Mouse (Mus musculus): ENCODE results near the gene Nkd1. TPM values are rescaled to one million over a fixed set of nuclear protein-coding genes. Genes with fewer than 3 reads are reported as not detected.

Nkd1 gene
- total RNA-seq, 2 experiments from 2014 or later, result 8.8 to 10.1 TPM

DNA sequence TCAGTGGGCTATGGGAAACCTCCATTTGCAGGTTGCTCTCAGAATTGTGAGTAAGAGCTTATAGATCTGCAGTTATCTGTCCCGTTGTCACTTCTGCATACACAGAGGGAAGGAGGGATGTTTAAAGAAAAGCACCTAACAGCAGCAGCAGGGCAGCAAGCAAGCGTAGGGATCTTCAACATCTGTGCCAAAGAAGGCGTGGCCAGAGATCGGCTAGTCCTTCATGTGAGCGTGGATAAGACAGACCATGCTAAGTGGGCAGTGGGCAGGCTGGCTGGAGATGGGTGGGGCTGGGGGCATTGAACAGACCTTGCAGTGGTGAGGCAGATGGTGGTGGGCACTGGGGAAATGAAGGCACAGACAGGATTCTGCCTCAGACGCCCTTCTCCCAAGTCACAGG lies 69.1 kb downstream of the Nkd1 start:
- Histone ChIP-seq H3K4me3 (no peak overlapping the region), H3K27ac (no peak overlapping the region)
- DNase-seq (ENCODE audit: low spot score in 2 of 2), result no peak
- no peak for TF ChIP-seq CTCF (conservative IDR thresholded peaks at IDR 0.05)

DNA sequence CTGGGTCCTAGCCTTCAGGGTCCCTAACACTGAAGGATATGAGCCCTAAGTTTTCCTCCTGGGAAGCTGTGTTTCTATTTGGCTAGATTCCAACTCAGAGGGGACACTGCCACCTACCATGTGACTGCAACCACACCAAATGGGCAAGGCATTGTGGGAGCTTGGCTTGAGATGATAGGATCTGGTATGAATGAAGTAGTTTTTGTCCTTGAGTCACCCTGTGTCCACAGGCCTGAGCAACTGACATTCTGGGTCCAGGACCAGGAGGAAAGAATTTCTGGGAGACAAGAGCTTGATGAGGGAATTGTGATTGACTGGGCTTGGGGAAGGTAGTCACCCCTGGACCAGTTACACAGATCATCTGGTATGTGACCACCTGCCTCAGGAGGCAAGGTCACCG lies 72.8 kb downstream of the Nkd1 start:
- Histone ChIP-seq H3K4me3 (no peak overlapping the region), H3K27ac (no peak overlapping the region)
- no peak for TF ChIP-seq CTCF (conservative IDR thresholded peaks at IDR 0.05)
- no peak for DNase-seq (ENCODE audit: low spot score in 2 of 2)

DNA sequence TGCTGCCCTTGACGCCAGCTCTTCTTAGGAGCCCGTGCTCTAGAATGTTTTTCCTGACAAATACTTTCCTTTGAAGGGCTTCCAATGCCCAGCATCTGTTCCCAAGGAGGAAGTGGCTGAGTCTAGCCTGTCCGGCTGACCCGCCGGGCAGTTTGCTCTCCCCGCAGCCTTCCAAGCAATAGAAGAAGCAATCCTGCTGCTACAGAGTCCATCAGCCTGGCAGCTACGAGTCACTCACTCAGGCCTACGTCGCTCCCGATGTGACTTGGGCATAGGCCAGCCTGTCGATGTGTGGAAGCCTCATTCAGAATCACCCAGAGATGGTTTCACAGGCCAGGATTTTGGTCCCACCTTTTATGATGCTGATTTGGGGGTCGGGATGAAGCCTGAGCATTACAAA lies 74.9 kb downstream of the Nkd1 start:
- H3K27ac ChIP-seq, result no peak overlapping the region
- TF ChIP-seq CTCF (conservative IDR thresholded peaks at IDR 0.05), result no peak
- no peak overlapping the region for H3K4me3 ChIP-seq
- DNase-seq (ENCODE audit: low spot score in 2 of 2), result no peak

DNA sequence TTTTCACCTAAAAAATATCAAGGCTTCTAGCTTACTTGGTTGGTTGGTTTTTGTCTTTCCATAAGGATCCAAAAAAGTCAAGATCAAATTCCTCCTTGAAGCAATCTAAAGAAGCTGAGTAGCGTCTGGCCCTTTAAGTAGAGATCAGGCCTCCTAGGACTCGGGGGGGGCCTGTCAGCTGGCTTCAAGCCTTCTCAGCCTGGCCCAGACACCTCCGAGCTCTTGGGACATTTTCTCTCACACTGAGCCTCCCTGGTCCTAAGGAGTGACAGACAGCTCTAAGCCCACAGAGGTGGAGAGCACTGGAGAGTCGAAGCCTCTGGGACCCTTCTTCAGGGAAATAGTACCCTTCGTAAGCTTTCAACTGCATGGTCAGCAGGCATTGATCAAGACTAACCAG lies 77.4 kb downstream of the Nkd1 start:
- Histone ChIP-seq H3K4me3 (no peak overlapping the region), H3K27ac (no peak overlapping the region)
- no peak for DNase-seq (ENCODE audit: low spot score in 2 of 2)
- no peak for TF ChIP-seq CTCF (conservative IDR thresholded peaks at IDR 0.05)

DNA sequence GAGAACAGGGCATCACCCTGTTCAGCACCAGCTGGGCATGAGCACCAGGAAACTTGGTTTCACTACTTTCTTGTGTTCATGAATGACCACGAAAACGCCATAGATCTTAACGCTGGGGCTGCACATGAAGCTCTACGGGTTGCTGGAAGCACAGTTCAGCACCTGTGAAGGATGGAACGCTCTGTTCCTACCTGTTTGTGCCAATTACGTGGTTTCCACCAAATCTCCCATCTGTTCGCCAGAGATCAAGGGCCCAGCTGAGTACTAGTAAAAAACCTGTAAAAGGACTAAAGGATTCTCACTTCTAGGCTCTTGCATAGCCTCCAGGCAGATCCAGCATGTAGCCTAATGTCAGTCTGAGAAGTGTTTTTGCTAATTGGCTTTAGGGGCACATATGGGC lies 78.3 kb downstream of the Nkd1 start:
- Histone ChIP-seq H3K27ac (no peak overlapping the region), H3K4me3 (no peak overlapping the region)
- no peak for DNase-seq (ENCODE audit: low spot score in 2 of 2)
- TF ChIP-seq CTCF (conservative IDR thresholded peaks at IDR 0.05), result no peak

DNA sequence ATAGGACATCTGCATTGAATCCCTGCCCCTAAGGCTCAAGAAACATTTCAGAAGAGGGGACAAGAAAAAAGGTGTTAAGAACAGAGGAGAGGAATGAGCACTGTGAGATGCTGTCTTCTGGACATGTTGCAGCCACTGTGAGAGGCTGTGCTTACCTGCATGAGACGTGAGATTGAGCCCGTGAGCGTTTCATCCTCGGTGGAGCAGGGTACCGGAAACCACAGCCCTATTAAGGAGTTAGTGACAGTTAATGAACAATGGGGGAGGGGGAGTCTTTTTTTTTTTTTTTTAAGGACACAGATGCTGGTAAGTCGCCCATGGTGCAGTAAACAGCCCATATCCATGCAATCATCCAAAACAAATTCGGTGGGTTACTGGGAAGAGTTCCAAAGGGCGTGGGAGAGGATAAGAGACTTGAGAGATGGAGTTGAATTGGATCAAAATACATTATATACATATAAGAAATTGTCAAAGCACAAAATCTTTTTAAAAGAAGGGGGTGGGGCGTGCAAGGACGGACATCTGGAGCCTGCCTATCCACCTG lies 82.4 kb downstream of the Nkd1 start:
- TF ChIP-seq CTCF (conservative IDR thresholded peaks at IDR 0.05), result no peak
- no peak overlapping the region for H3K4me3 ChIP-seq

DNA sequence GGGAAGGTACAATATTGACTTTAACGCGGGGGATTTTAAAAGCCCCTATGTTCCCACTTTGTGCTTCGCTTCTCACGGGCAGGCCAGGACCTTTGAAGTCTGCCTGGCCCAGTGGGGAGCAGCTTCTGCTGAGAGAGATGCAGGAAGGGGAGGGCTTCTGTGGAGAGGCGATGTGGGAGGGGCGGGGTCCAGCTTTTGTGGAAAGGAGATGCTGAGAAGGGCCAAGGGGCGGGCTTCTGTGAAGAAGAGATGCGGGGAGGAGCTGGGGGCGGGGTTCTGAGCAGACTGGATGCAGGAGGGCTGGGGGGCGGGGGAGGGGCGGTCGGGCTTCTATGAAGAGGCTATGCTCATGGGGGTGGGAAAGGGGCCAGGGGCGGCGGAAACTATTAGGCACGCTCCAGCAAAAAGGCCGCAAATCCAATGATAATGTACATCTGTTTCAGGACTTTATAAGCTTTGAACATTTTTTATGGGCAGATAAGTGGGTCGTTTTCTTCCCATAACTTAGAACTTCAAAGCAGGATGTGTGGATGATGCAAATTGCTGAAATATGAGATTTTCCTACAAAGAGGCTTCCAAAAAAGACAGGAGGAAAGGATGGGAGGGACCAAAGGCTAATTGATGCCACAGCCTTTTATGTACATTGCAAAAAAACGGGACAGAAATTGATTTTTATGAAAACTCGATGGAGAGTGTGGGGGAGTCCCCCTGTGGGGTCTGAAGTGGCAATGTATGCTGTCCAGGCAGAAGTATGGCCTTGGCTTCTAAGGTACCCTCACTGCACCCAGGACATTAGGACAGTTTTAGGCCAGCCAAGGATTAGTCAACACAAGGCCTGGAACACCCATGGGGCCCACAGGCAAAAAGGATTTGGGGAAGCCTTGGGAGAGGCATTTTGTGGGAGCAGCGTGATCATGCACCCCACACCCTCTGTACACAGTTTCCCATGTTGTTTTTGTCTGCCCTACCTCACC lies 83.2 kb downstream of the Nkd1 start:
- no peak overlapping the region for H3K4me3 ChIP-seq

More for the DNA sequence above, 82.4 kb downstream of the Nkd1 start:
- H3K27ac ChIP-seq, result no peak overlapping the region
- no peak for DNase-seq (ENCODE audit: low spot score in 2 of 2)

DNA sequence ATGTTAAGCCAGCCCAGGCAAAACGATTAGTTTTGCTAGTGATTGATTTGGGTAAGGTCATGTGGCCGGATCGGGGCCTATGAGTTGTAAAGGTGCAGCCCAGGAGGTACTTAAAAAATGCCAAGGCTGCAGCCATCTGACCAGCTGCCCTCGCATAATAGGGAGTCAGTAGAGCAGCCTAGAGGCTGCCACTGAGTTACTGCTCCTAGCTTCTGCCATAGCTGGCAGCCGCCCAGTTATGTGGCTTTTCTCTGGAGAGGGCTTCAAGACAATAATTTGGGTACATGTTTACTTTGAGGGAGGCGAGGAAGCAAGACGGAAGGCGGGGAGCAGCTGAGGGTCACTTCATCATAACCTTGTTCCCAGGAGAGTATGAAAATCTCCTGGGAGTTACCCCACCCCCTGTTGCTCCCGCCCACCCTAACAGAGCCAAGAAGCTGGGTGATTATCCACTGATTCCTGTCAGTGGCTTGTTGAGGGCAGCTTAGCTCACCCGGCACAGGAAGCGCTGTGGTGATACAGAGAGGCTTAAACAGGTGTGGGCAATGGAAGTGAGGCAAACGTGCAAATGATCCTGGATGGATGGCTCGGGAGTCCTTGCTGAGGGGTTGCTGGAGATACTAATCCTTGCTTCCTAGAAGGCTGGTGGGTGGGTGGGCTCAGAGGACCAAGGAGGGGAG lies 84.3 kb downstream of the Nkd1 start:
- TF ChIP-seq CTCF (conservative IDR thresholded peaks at IDR 0.05), result no peak
- no peak overlapping the region for H3K4me3 ChIP-seq
- DNase-seq (ENCODE audit: low spot score in 2 of 2), result no peak
- H3K27ac ChIP-seq, result no peak overlapping the region

More for the DNA sequence above, 83.2 kb downstream of the Nkd1 start:
- no peak overlapping the region for H3K27ac ChIP-seq
- TF ChIP-seq CTCF (conservative IDR thresholded peaks at IDR 0.05), result no peak
- peak; percentile 25 to 34 for DNase-seq (ENCODE audit: low spot score in 2 of 2)

DNA sequence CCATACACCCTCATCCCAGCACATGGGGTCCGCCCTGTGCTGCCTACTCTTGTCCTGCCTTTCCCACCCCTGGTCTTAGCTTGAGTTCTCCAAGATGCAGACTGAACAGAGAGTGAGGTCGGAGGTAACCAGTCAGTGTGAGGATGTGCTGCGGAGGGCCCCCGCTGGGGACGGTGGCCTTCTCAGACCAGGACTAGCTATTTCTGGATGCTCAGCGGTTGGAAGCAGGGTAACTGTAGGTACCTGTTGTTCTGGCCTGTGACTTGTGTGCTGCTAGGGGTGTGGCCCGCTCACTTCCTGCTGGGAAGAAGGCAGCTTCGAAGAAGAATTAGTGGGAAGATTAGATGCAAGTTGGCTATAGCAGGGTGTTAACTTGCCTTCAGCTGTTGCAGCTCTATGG lies 87.9 kb downstream of the Nkd1 start:
- no peak for DNase-seq (ENCODE audit: low spot score in 2 of 2)
- H3K27ac ChIP-seq, result no peak overlapping the region
- no peak overlapping the region for H3K4me3 ChIP-seq
- TF ChIP-seq CTCF (conservative IDR thresholded peaks at IDR 0.05), result no peak

DNA sequence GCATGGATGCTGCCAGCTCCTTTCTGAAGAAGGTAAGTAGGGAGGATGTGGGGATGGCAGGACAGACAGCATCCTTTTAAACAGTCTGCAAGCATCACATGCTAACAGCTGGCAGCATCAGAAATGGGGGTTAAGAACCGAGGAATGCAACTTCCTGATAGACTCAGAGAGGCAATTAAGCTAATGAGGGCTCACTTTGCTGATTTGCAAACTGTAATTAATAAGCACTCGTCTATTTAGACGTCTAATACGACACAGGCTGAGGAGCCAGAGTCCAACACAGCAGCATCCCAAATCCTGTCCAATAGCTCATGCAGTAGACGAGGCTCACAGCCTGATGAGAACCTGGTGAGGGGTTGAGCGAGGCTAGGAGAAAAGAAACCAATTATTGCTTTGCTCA lies 89.1 kb downstream of the Nkd1 start:
- no peak for DNase-seq (ENCODE audit: low spot score in 2 of 2)
- Histone ChIP-seq H3K27ac (no peak overlapping the region), H3K4me3 (no peak overlapping the region)
- TF ChIP-seq CTCF (conservative IDR thresholded peaks at IDR 0.05), result no peak

DNA sequence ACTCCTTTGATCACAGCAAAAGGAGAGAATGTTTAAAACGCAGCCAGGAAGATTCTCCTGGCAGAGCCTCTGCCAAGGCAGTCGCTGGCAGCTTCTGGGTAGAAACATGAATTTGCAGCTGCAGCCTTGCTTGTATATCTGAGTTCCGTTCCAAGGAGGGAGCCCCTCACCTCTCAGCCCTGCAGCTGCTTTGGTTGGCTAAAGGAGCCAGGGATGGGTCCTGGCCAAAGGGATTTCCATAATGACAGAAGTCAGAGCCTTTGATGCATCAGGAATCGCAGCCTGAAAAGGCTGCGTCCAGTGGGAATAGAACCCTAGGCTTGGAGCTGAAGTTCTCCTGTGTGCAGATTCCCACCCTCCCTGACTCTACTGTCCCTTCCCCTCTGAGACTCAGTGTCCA lies 93.8 kb downstream of the Nkd1 start:
- Histone ChIP-seq H3K4me3 (no peak overlapping the region), H3K27ac (no peak overlapping the region)
- no peak for DNase-seq (ENCODE audit: low spot score in 2 of 2)
- no peak for TF ChIP-seq CTCF (conservative IDR thresholded peaks at IDR 0.05)

DNA sequence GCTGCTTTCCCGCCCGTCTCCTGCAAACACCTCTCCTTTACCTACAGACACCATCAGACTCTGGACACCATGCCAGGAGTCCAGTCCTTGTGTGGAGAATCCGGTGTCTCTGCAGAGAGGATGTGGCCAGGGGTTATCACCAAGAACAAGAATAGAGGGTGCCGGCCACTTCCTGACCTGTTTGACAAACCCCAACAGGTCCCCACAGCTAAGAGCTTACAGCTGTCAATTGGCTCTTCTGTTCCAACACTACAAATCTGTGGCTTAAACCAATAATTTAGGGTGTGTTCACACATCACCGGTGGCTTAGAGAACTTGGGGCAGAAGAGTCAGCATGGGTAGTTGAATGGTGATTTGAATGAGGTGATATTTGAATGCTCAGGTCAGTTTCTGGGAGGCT lies 97.5 kb downstream of the Nkd1 start:
- no peak overlapping the region for H3K27ac ChIP-seq
- no peak for DNase-seq (ENCODE audit: low spot score in 2 of 2)
- no peak for TF ChIP-seq CTCF (conservative IDR thresholded peaks at IDR 0.05)
- no peak overlapping the region for H3K4me3 ChIP-seq

DNA sequence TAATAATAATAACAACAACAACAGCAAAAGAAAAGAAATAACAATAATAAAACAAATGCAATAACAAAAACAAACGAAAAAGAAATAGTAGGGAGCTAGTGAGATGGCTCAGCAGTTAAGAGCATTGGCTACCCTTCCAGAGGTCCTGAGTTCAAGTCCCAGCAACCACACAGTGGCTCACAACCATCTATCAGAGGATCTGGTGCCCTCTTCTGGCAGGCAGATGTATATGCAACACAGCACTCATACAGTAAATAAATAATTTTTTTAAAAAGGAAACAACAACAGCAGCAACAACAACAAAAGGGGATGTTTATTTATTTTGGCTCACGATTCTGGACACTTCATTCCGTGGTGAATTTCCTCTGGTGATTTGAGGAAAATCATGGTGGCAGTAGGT lies 98.4 kb downstream of the Nkd1 start:
- H3K4me3 ChIP-seq, result no peak overlapping the region
- peak; percentile 73 for TF ChIP-seq CTCF (conservative IDR thresholded peaks at IDR 0.05)
- no peak overlapping the region for H3K27ac ChIP-seq
- no peak for DNase-seq (ENCODE audit: low spot score in 2 of 2)
